Mouse (Mus musculus): ENCODE measurements at regions not wholly inside any gene's neighbourhood (a gene's known extent, or its start where the extent isn't known, plus 50 kb on each side); places are given as distances from the start of the nearest gene placed in this dataset.

DNA sequence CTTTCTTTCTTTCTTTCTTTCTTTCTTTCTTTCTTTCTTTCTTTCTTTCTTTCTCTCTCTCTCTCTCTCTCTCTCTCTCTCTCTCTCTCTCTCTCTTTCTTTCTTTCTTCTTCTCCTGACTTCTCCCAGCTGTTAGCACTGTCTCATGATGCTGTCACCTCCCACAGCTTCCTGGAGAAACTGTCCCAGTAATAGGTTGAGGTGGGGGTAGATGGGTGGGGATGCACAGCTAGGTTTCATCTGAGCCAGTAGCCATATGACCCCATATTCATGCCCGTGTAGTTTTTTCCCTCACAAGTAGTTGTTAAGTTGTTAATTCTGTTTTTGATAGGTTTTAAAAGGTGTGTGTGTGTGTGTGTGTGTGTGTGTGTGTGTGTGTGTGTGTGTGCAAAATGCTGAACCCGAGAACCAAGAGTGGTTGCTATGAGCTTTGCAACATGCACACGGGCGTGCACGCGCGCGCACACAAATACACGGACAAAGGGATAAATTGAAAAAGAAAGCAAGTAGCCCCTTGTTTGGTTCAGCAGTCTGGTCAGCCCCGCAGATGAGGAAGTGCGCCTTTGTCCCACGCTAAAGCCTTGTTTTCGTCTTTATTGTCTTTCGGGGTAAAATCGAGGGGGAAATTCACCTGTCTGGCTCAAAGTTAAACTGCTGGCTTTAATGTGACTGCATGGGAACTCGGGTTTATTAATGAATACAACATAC is 224.4 kb downstream of the Ndfip2 start:
- H3K9me3 ChIP-seq (ENCODE audit: control insufficient read depth, low read length): no peaks in the 10 kb centered on the region
- ATAC-seq (replicated peaks; ENCODE audit: low FRiP score, low TSS enrichment, low read depth) (no peak), DNase-seq (ENCODE audit: low spot score) (peak; percentile 62)
- peak overlapping the region; percentile 27; the same call in 1 of the 2 replicates for H3K4me3 ChIP-seq (ENCODE audit: low read depth, low read length)
- H3K4me1 ChIP-seq (replicated peaks; ENCODE audit: control insufficient read depth, insufficient read depth, low read length): no peaks in the 10 kb centered on the region; the same call in none of the 2 replicates
- 0 out of 2 replicates have a peak, but pooled peaks cover 3% of the 10 kb centered on the region for H3K27me3 ChIP-seq (replicated peaks; ENCODE audit: control insufficient read depth, insufficient read depth, low read length)
- H3K36me3 ChIP-seq (ENCODE audit: control insufficient read depth, insufficient read depth, low read length): no peaks in the 10 kb centered on the region
- peak overlapping the region; percentile 63 for H3K4me2 ChIP-seq (ENCODE audit: low read length)
- H3K27ac ChIP-seq (ENCODE audit: low read depth): peak overlapping the region; percentile 40; the same call in 1 of the 2 replicates
- H3K9ac ChIP-seq (ENCODE audit: low read length): peak overlapping the region; percentile 35
- 5% methylated on average over 16 of the region's 16 CpGs for WGBS

DNA sequence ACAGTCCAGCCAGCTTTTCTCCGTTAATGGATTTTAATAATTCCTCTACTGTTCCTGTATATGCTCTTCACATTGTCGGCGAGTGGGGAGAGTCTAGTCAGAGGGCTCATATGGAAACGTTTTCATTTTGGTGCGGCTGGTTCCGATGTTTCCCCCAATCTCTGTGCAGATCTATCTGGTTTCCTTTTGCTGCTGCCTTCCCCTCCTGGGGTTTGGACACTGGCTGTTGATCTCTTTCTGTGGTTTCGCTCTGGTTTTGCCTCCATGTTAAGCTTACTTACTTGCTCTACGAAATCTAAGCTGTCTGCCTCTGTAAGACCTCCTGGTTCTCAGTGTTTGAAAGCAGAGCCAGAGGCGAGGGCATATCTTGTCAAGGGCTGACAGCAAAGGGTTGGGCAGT is 221.7 kb downstream of the Ndfip2 start:
- Histone ChIP-seq H3K27me3 (replicated peaks; ENCODE audit: control insufficient read depth, insufficient read depth, low read length) (0 out of 2 replicates have a peak, but pooled peaks cover 3% of the 10 kb centered on the region), H3K27ac (ENCODE audit: low read depth) (no peak overlapping the region), H3K4me3 (ENCODE audit: low read depth, low read length) (no peak overlapping the region), H3K4me1 (replicated peaks; ENCODE audit: control insufficient read depth, insufficient read depth, low read length) (no peaks in the 10 kb centered on the region; the same call in none of the 2 replicates), H3K36me3 (ENCODE audit: control insufficient read depth, insufficient read depth, low read length) (no peaks in the 10 kb centered on the region), H3K9ac (ENCODE audit: low read length) (no peak overlapping the region), H3K4me2 (ENCODE audit: low read length) (no peak overlapping the region), H3K9me3 (ENCODE audit: control insufficient read depth, low read length) (no peaks in the 10 kb centered on the region)
- WGBS: 70% methylated on average over 9 of the region's 9 CpGs
- ATAC-seq (replicated peaks; ENCODE audit: low FRiP score, low TSS enrichment, low read depth) (no peak), DNase-seq (ENCODE audit: low spot score) (no peak)

DNA sequence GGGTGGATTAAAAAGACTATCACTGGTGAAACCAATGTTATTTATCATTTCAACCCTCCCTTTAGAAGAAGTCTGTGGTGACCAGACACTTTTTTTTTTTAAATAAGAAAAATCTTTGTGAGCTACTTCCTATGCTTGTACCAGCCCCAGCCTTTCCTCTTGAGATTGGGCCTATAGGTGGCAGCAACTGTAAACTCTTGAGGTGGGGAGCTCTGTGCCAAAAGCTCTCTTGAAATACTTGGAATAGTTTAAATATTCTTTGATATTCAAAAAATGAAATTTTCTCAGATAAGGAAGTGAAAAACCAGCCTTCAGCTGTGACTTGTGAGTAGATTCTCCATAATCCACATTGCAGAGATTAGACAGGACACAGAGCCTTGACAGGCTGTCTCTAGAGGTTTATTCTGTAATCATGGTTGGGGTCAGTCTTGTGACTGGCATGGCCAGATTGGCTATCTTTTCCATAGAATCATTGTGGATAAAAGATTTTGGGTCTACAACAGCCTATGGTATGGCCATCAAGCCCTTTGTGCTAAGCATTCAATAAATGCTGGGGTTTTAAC is 216.7 kb downstream of the Ndfip2 start:
- no peak overlapping the region for H3K27ac ChIP-seq (ENCODE audit: low read depth)
- no peak for DNase-seq (ENCODE audit: low spot score)
- H3K4me2 ChIP-seq (ENCODE audit: low read length): no peak overlapping the region
- ATAC-seq (replicated peaks; ENCODE audit: low FRiP score, low TSS enrichment, low read depth): no peak
- H3K4me1 ChIP-seq (replicated peaks; ENCODE audit: control insufficient read depth, insufficient read depth, low read length): no peaks in the 10 kb centered on the region
- no peaks in the 10 kb centered on the region for H3K36me3 ChIP-seq (ENCODE audit: control insufficient read depth, insufficient read depth, low read length)
- no peaks in the 10 kb centered on the region for H3K27me3 ChIP-seq (replicated peaks; ENCODE audit: control insufficient read depth, insufficient read depth, low read length)
- H3K4me3 ChIP-seq (ENCODE audit: low read depth, low read length): no peak overlapping the region
- no peak overlapping the region for H3K9ac ChIP-seq (ENCODE audit: low read length)
- no peaks in the 10 kb centered on the region for H3K9me3 ChIP-seq (ENCODE audit: control insufficient read depth, low read length)

DNA sequence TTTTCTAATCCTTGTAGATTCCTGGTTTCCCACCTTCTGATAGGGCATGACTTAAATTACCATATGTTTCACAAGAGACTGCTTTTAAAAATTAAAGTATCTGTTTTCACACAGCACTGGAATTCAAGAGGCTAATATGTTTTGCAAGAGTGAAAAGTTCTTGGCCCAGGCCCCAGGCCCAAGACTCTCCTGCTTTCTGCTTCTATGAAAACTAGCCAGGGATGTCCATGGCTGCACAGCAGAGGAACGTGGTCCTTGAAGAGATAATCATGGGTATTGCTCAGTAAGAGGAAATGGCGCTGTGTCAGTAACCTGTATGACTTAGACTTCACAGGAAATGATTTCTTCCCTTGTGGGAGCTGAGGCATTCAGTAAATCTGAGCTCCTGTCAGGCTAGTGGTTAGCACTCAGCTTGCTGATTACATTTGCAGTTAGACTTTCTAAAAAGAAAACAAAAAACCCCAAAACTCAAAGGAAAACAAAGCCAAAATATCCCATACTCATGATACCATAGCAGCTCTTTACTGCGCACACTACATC is 190.6 kb downstream of the Ndfip2 start:
- no peaks in the 10 kb centered on the region for H3K9me3 ChIP-seq (ENCODE audit: control insufficient read depth, low read length)
- no peaks in the 10 kb centered on the region for H3K4me1 ChIP-seq (replicated peaks; ENCODE audit: control insufficient read depth, insufficient read depth, low read length)
- 62% methylated on average over 3 of the region's 3 CpGs for WGBS
- ATAC-seq (replicated peaks; ENCODE audit: low FRiP score, low TSS enrichment, low read depth): no peak
- DNase-seq (ENCODE audit: low spot score): no peak
- H3K36me3 ChIP-seq (ENCODE audit: control insufficient read depth, insufficient read depth, low read length): no peaks in the 10 kb centered on the region
- H3K4me2 ChIP-seq (ENCODE audit: low read length): no peak overlapping the region
- H3K4me3 ChIP-seq (ENCODE audit: low read depth, low read length): no peak overlapping the region
- H3K9ac ChIP-seq (ENCODE audit: low read length): no peak overlapping the region
- H3K27ac ChIP-seq (ENCODE audit: low read depth): no peak overlapping the region
- no peaks in the 10 kb centered on the region for H3K27me3 ChIP-seq (replicated peaks; ENCODE audit: control insufficient read depth, insufficient read depth, low read length)

DNA sequence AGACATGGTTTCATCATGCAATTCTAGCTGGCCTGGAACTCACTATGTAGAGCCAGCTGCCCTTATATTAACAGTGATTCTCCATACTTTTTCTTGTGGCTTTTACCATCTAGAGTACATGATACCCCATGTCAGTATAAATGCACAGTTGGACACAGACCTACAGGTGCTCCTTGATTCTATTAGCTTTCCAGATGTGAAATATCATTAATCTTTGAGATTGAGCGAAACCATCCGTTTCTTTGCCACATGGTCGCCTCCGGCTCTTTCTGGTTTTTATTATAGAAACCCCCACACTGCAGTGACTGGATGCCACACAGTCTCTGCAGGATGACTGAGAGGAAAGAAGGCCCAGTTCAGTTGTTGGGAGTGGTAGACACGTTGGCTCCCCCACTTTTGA is 188.7 kb downstream of the Ndfip2 start:
- H3K36me3 ChIP-seq (ENCODE audit: control insufficient read depth, insufficient read depth, low read length): no peaks in the 10 kb centered on the region
- no peaks in the 10 kb centered on the region for H3K4me1 ChIP-seq (replicated peaks; ENCODE audit: control insufficient read depth, insufficient read depth, low read length)
- WGBS: 89% methylated on average over 5 of the region's 5 CpGs
- H3K27me3 ChIP-seq (replicated peaks; ENCODE audit: control insufficient read depth, insufficient read depth, low read length): no peaks in the 10 kb centered on the region
- no peak overlapping the region for H3K4me2 ChIP-seq (ENCODE audit: low read length)
- H3K9ac ChIP-seq (ENCODE audit: low read length): no peak overlapping the region
- H3K4me3 ChIP-seq (ENCODE audit: low read depth, low read length): no peak overlapping the region
- ATAC-seq (replicated peaks; ENCODE audit: low FRiP score, low TSS enrichment, low read depth) (no peak), DNase-seq (ENCODE audit: low spot score) (no peak)
- H3K27ac ChIP-seq (ENCODE audit: low read depth): no peak overlapping the region
- no peaks in the 10 kb centered on the region for H3K9me3 ChIP-seq (ENCODE audit: control insufficient read depth, low read length)

DNA sequence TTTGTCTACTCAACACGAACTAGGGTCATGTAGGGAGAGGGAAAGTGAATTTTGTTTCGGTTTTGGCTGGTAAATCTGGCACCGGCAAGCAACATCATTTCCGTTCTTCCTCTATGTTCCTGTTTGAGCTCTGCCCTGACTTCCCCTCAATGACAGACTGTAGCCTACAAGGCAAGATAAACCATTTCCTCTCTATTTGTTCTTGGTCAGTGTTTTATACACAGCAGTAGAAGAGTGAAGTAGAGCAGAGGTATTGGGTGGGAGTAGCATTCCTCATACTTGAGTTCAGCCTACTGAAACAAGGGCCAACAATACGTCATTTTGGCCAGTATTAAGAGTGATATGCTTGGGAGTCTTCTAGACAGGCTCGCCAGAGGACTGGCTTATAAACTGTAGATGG is 177.0 kb downstream of the Ndfip2 start:
- Histone ChIP-seq H3K27me3 (replicated peaks; ENCODE audit: control insufficient read depth, insufficient read depth, low read length) (no peaks in the 10 kb centered on the region), H3K36me3 (ENCODE audit: control insufficient read depth, insufficient read depth, low read length) (no peaks in the 10 kb centered on the region), H3K4me3 (ENCODE audit: low read depth, low read length) (no peak overlapping the region), H3K27ac (ENCODE audit: low read depth) (no peak overlapping the region), H3K4me1 (replicated peaks; ENCODE audit: control insufficient read depth, insufficient read depth, low read length) (no peaks in the 10 kb centered on the region), H3K4me2 (ENCODE audit: low read length) (no peak overlapping the region), H3K9me3 (ENCODE audit: control insufficient read depth, low read length) (no peaks in the 10 kb centered on the region), H3K9ac (ENCODE audit: low read length) (no peak overlapping the region)
- no peak for ATAC-seq (replicated peaks; ENCODE audit: low FRiP score, low TSS enrichment, low read depth)
- DNase-seq (ENCODE audit: low spot score): no peak
- 83% methylated on average over 6 of the region's 6 CpGs for WGBS

DNA sequence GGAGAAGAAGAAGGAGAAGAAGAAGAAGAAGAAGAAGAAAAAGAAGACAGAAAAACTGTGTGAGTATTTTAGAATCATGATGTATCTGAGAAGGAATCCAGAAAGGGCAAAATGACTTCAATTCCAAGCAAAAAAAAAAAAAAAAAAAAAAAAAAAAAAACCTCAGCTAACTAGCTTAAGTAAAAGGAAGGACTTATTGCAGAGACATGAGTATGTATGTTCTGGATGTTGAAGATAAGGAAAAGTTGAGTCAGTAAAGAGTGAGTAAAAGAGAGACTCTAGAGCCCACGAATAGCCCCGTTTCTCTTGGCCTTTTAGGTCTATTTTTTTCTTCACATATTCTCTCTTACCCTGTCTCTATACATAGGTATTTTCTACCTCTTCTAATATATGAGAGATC is 175.1 kb downstream of the Ndfip2 start:
- no peaks in the 10 kb centered on the region for H3K36me3 ChIP-seq (ENCODE audit: control insufficient read depth, insufficient read depth, low read length)
- H3K9me3 ChIP-seq (ENCODE audit: control insufficient read depth, low read length): no peaks in the 10 kb centered on the region
- no peak overlapping the region for H3K4me3 ChIP-seq (ENCODE audit: low read depth, low read length)
- H3K4me2 ChIP-seq (ENCODE audit: low read length): no peak overlapping the region
- H3K4me1 ChIP-seq (replicated peaks; ENCODE audit: control insufficient read depth, insufficient read depth, low read length): no peaks in the 10 kb centered on the region
- no peak overlapping the region for H3K27ac ChIP-seq (ENCODE audit: low read depth)
- ATAC-seq (replicated peaks; ENCODE audit: low FRiP score, low TSS enrichment, low read depth) (no peak), DNase-seq (ENCODE audit: low spot score) (no peak)
- 87% methylated on average over 2 of the region's 2 CpGs for WGBS
- no peak overlapping the region for H3K9ac ChIP-seq (ENCODE audit: low read length)
- no peaks in the 10 kb centered on the region for H3K27me3 ChIP-seq (replicated peaks; ENCODE audit: control insufficient read depth, insufficient read depth, low read length)

DNA sequence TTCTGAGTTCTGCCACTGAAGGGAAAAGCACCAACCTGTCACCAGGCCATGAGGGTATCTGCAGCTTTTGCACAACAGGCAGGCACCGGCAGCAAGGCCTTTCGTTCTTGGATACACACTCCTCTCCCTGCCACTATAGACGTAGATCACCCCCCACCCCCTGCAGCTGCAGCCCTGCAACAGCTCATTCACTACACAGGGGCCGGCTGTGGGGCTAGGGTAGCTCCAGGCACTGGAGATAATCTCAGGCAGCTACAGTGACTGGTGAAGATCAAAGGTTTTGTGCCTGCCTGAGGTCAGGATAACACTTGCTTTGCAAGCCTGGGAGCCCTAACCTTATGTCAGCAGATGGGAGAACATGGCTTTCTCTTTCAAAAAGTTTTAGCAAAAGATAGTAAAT is 174.3 kb downstream of the Ndfip2 start:
- Histone ChIP-seq H3K27me3 (replicated peaks; ENCODE audit: control insufficient read depth, insufficient read depth, low read length) (no peaks in the 10 kb centered on the region), H3K4me3 (ENCODE audit: low read depth, low read length) (no peak overlapping the region), H3K4me1 (replicated peaks; ENCODE audit: control insufficient read depth, insufficient read depth, low read length) (0 out of 2 replicates have a peak, but pooled peaks cover 2% of the 10 kb centered on the region), H3K9ac (ENCODE audit: low read length) (no peak overlapping the region), H3K27ac (ENCODE audit: low read depth) (no peak overlapping the region), H3K36me3 (ENCODE audit: control insufficient read depth, insufficient read depth, low read length) (no peaks in the 10 kb centered on the region), H3K4me2 (ENCODE audit: low read length) (no peak overlapping the region), H3K9me3 (ENCODE audit: control insufficient read depth, low read length) (no peaks in the 10 kb centered on the region)
- ATAC-seq (replicated peaks; ENCODE audit: low FRiP score, low TSS enrichment, low read depth): peak; percentile 70; the same call in 1 of the 2 replicates
- DNase-seq (ENCODE audit: low spot score): peak; percentile 50
- WGBS: 2% methylated on average over 4 of the region's 4 CpGs

DNA sequence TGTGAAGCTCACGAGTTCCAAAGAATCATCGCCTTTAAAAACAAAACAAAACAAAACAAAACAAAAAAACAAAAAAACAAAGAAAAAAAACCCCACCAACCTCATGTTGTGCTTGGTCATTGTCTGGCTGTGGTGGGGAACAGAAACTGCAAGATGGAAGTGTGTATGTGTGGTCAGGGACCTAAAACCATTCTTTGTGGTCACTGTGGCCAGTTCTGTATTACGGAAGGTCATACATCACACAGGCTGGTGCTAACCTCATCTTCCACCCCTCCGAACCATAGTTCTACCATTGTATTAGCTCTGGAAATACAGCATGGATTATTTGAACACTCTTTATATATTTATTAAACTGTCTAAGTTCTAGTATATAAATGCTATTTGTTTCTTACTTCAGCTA is 173.2 kb downstream of the Ndfip2 start:
- Histone ChIP-seq H3K36me3 (ENCODE audit: control insufficient read depth, insufficient read depth, low read length) (no peaks in the 10 kb centered on the region), H3K9me3 (ENCODE audit: control insufficient read depth, low read length) (no peaks in the 10 kb centered on the region), H3K27ac (ENCODE audit: low read depth) (no peak overlapping the region), H3K4me3 (ENCODE audit: low read depth, low read length) (no peak overlapping the region), H3K4me2 (ENCODE audit: low read length) (no peak overlapping the region), H3K4me1 (replicated peaks; ENCODE audit: control insufficient read depth, insufficient read depth, low read length) (0 out of 2 replicates have a peak, but pooled peaks cover 2% of the 10 kb centered on the region), H3K9ac (ENCODE audit: low read length) (no peak overlapping the region), H3K27me3 (replicated peaks; ENCODE audit: control insufficient read depth, insufficient read depth, low read length) (no peaks in the 10 kb centered on the region)
- 94% methylated on average over 4 of the region's 4 CpGs for WGBS
- DNase-seq (ENCODE audit: low spot score) (no peak), ATAC-seq (replicated peaks; ENCODE audit: low FRiP score, low TSS enrichment, low read depth) (no peak)
